Mouse (Mus musculus) heart, embryonic 13.5 days (tissue): ENCODE data around the gene Hoxa6. TPM values are rescaled to one million over a fixed set of nuclear protein-coding genes. Genes with fewer than 3 reads are reported as not detected.

Experiments used
- ATAC-seq: fragments of 200-750 bp; cut with Nextera tagmentation; 2 replicates; pipeline ENCODE4 v1.8.0; 2017; ENCODE audit warnings: moderate TSS enrichment; ENCODE audit not compliant: insufficient number of reproducible peaks, low FRiP score, low TSS enrichment; ENCODE audit errors: extremely low read depth
- H3K27ac ChIP-seq: fragments of 300-500 bp; sonication (generic); replicated peaks from 2 replicates; pipeline ENCODE4 v1.5.1; 2015; ENCODE audit warnings: moderate library complexity, mild to moderate bottlenecking, inconsistent platforms
- H3K27me3 ChIP-seq: fragments of 300-500 bp; sonication (generic); replicated peaks from 2 replicates; pipeline ENCODE4 v1.6.1; 2015; ENCODE audit warnings: mild to moderate bottlenecking, inconsistent platforms
- H3K36me3 ChIP-seq: fragments of 300-500 bp; sonication (generic); 2 replicates; pipeline ENCODE4 v1.6.1; 2015; ENCODE audit warnings: mild to moderate bottlenecking, inconsistent platforms
- H3K4me1 ChIP-seq: fragments of 300-500 bp; sonication (generic); 2 replicates; pipeline ENCODE4 v1.6.1; 2015; ENCODE audit warnings: inconsistent platforms
- H3K4me2 ChIP-seq: fragments of 300-500 bp; sonication (generic); 2 replicates; pipeline ENCODE4 v1.6.1; 2015; ENCODE audit warnings: inconsistent platforms, mild to moderate bottlenecking, moderate library complexity
- H3K4me3 ChIP-seq: fragments of 300-500 bp; sonication (generic); 2 replicates; pipeline ENCODE4 v1.5.1; 2015; ENCODE audit warnings: moderate library complexity, mild to moderate bottlenecking, inconsistent platforms
- H3K9ac ChIP-seq: fragments of 300-500 bp; sonication (generic); 2 replicates; pipeline ENCODE4 v1.6.1; 2015; ENCODE audit warnings: inconsistent platforms, mild to moderate bottlenecking, moderate library complexity
- H3K9me3 ChIP-seq: fragments of 300-500 bp; sonication (generic); 2 replicates; pipeline ENCODE4 v1.6.1; 2016; ENCODE audit warnings: inconsistent platforms
- WGBS: fragments of 180-500 bp; shearing (Covaris S2); methylation state at CpG from one replicate; pipeline ENCODE4 v1.1.7; 2015; ENCODE audit warnings: mixed read lengths; 5-methylcytosine and 5-hydroxymethylcytosine counted together
- polyA plus RNA-seq: library from polyadenylated mRNA; unstranded; fragments of >200 nt; fragmentation: Nextera tagmentation; extraction: Ambion mirVana; gene quantifications from 2 replicates; pipeline ENCODE4 v1.2.1, GENCODE M21; 2015

The Hoxa6 gene
- polyA plus RNA-seq, 1 experiment from 2014 or later = 0.40 TPM

DNA sequence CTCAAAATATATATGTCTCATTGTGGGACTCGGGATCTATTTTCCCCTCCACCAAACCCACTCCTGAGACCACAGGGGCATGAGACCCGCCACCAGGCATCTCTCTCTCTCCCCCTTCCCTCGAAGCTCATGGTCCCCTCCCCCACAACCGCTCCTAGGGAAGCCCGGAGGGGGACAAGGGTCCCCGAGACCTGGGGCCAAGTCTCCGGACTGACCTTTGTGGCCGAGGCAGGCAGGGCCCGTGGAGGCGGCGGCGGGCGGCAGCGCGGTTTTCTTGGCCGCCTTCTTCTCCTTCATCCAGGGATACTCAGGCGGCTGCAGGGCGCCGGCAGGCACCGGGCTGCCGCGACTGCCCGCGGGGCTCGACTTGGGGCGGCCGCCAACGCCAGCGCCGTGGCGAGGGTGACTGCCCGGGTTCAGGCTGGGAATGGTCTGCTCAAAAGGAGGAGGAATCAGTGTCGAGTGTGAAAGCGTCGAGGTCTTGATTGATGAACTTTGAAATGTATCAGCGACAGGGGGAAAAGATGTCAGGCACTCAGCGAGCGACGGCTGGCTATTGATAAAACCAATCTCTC is 44.4 kb downstream of the Hoxa6 start:
- peak overlapping the region; percentile 72 for H3K9ac ChIP-seq
- no peak for ATAC-seq
- peak overlapping the region; percentile 51 for H3K4me3 ChIP-seq
- peak overlapping the region; percentile 59 for H3K4me2 ChIP-seq
- peaks cover 15% of the 10 kb centered on the region for H3K4me1 ChIP-seq
- peak overlapping the region; percentile 79 for H3K27ac ChIP-seq
- peaks cover 98% of the 10 kb centered on the region for H3K27me3 ChIP-seq
- no peaks in the 10 kb centered on the region for H3K9me3 ChIP-seq
- H3K36me3 ChIP-seq = no peaks in the 10 kb centered on the region
- WGBS = 4% methylated on average over 39 of the region's 39 CpGs

DNA sequence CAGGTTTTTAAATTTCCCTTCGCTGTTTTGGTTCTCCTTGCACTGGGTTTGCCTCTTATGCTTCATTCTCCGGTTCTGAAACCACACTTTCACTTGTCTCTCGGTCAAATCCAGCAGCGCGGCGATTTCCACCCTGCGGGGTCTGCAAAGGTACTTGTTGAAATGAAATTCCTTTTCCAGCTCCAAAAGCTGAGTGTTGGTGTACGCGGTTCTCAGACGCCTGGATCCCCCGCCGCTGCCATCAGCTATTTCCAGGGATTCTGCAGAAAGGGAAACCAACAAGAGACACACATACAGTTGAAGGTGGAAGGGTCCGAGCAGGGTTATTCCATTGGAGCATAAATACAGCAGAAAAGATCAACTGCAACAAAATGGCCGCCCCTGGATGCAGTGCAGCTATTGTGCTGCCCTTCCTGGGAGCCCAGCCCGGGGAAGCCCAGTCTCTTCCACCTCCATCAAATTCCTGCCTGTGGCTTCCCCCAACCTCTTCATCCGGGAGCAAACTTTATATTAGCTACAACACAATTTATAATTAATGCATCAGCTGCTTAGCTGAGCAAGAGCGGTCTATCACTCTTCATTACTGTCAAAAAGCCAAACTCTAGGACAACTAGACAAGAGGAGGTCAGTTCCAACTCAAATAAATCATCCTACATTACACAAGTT is 45.0 kb downstream of the Hoxa6 start:
- H3K9me3 ChIP-seq = no peaks in the 10 kb centered on the region
- H3K27ac ChIP-seq = peak overlapping the region; percentile 79
- peak overlapping the region; percentile 51 for H3K4me3 ChIP-seq
- H3K4me1 ChIP-seq = peaks cover 19% of the 10 kb centered on the region
- H3K4me2 ChIP-seq = peak overlapping the region; percentile 59
- ATAC-seq = no peak
- H3K36me3 ChIP-seq = no peaks in the 10 kb centered on the region
- peak overlapping the region; percentile 72 for H3K9ac ChIP-seq
- 7% methylated on average over 17 of the region's 17 CpGs for WGBS
- H3K27me3 ChIP-seq = peaks cover 99% of the 10 kb centered on the region

DNA sequence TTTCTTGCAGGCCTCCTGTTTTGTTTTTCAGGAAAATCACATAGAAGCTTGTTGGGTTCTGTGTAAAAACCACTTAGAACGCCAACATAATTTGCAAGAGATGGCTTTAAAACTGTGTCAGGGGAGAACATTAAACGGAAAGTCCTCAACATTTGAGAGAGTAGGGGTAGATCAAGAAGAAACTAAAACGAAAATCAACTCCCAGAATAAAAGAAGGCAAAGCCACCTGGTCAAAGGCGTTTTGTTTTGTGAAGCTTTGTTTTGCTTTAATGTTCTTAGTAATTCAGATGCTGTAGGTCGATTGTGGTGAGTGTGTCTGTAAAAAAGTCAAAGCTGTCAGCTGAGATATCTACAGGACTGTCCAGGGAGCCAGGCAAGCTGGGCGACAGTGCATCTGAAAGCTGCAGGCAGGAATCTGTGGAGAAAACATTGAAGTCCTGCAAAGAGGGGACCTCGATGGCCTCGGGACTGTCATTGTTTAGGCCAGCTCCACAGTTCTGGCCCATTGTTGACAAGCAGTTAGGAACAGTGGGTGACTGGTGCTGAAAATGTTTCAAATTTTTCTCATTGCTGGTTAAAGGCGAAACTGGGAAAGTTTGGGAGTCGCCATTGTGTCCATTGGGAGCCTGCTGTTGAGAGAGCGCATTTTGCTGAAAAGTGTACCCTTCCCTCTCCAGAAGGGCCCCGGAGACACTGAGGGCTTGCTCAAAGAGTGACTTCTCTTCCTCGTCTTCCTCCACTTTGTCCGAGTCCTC is 45.7 kb downstream of the Hoxa6 start:
- Histone ChIP-seq H3K9ac (peak overlapping the region; percentile 72), H3K27ac (peak overlapping the region; percentile 79), H3K4me1 (peaks cover 24% of the 10 kb centered on the region), H3K9me3 (no peaks in the 10 kb centered on the region), H3K4me3 (peak overlapping the region; percentile 51), H3K36me3 (no peaks in the 10 kb centered on the region), H3K4me2 (peak overlapping the region; percentile 59), H3K27me3 (peaks cover 99% of the 10 kb centered on the region)
- WGBS = 12% methylated on average over 14 of the region's 14 CpGs
- ATAC-seq = no peak

DNA sequence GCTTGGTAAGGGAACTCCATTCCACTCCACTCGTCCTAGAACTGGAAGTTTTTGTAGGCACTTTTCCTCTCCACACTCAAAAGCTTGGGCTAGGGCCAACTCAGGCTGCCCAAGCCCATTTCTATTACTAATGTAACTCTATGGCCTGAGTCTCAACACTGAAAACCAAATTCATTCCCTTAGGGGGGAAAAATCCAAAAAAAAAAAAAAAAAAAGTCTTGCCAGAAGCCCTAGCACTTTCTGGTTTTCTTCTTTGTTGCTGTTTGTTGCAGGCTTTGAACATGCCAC is 46.5 kb downstream of the Hoxa6 start:
- no peak for ATAC-seq
- 36% methylated on average over 1 of the region's 1 CpGs for WGBS
- Histone ChIP-seq H3K9me3 (no peaks in the 10 kb centered on the region), H3K36me3 (no peaks in the 10 kb centered on the region), H3K4me3 (no peak overlapping the region; the same call in 1 of the 2 replicates), H3K27ac (no peak overlapping the region), H3K4me1 (peaks cover 26% of the 10 kb centered on the region), H3K4me2 (peak overlapping the region; percentile 59), H3K9ac (no peak overlapping the region; the same call in 1 of the 2 replicates), H3K27me3 (peaks cover 99% of the 10 kb centered on the region)

DNA sequence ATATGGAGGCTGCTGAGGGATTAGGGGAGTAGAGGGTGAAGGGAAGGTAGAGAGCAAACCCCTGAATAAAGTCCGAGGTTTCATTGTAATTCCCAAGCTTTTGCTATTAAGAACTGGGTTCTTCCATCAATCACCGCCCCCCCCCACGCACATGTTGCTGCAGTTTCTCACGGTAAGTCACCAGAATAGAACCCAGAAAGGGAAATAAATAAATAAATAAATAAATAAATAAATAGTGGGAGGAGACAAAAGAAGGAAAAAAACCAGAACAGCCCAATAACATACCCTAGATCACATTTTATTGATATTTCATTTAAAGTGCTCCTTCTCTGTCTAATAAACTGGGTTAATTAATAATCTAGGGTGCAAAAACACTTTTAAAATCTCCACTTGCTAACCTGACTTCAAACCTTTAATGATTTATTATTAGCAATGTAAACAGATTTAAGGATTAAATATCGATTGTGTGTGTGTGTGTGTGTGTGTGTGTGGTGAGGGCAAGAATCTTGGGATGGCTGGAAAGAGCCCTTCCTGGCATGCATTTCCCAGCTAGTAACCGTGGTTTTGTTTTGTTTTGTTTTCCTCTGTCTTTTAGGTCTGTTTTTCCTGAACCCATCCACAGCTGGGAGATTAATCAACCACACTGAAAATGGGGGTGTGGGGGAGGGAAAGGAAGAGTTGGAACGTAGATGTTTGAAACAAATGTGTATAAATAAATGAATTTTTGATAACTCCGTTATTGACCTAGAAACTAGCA is 47.0 kb downstream of the Hoxa6 start:
- Histone ChIP-seq H3K9ac (no peak overlapping the region; the same call in 1 of the 2 replicates), H3K4me3 (peak overlapping the region; percentile 73), H3K36me3 (no peaks in the 10 kb centered on the region), H3K4me2 (peak overlapping the region; percentile 98), H3K9me3 (no peaks in the 10 kb centered on the region), H3K4me1 (peaks cover 30% of the 10 kb centered on the region), H3K27me3 (peaks cover 99% of the 10 kb centered on the region), H3K27ac (peak overlapping the region; percentile 84; the same call in 1 of the 2 replicates)
- 24% methylated on average over 8 of the region's 8 CpGs for WGBS
- no peak for ATAC-seq

DNA sequence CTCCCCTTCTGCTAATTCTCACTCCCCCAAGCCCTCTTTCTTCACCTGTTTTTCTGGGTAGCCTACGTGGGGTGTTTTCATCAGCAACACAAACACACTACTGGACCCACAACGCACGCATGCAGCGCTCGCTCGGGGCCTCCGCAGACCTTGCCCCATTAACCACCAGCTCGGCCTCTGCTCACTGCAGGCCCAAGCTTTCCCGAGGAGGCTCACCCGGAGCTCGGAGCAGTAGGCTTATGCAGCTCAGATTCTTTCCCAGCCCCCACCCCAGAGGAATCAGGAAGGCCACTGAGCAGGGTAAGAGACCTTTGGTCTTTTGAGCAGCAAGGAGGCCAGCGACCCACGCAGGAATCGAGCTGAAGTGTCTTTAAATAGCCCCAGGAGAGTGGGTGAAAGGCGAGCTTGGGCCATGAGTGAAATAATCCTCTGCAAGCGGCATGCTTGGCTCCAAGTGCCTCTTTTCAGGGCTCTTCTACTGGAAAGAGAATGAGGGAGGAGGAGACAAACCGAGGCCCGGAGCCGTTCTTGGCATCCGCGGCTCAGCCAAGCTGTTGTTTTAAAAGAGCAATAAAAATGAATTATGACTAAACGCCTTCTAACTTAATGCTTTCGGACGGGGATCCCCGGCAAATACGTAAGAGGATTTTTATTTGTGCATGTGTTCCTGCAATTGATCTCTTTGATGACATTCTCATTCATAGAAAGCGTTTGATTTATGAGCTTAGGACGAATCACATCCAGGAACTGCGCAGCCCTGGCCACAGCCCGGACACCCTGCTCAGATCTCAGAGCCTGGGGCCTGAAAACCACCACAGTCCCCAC is 47.8 kb downstream of the Hoxa6 start:
- no peaks in the 10 kb centered on the region for H3K36me3 ChIP-seq
- no peaks in the 10 kb centered on the region for H3K9me3 ChIP-seq
- peak overlapping the region; percentile 84 for H3K27ac ChIP-seq
- 8% methylated on average over 30 of the region's 30 CpGs for WGBS
- peak overlapping the region; percentile 98 for H3K4me2 ChIP-seq
- H3K4me3 ChIP-seq = peak overlapping the region; percentile 73
- H3K4me1 ChIP-seq = peaks cover 31% of the 10 kb centered on the region
- peaks cover 99% of the 10 kb centered on the region for H3K27me3 ChIP-seq
- no peak for ATAC-seq
- H3K9ac ChIP-seq = peak overlapping the region; percentile 83

DNA sequence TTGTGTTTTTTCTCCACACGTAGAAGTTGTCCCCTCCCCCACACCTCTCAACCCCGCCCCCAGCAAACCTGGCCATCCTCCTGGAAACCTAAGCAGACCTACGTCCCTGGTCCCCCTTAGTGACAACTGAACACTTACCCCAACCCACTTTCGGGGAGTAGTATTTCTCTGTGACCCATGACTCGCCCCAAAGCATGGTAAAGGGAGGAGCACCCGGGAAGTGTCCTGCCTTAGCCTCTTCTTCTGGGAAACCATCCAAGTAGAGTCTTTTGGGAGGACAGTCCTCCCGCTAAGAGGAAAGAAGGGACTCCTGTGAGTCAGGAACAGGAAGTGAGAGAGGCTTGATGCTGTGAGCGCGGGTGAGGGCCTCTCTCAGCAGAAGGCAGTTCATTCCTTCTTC is 48.5 kb downstream of the Hoxa6 start:
- Histone ChIP-seq H3K4me1 (peaks cover 31% of the 10 kb centered on the region), H3K4me2 (peak overlapping the region; percentile 98), H3K4me3 (peak overlapping the region; percentile 73), H3K9me3 (no peaks in the 10 kb centered on the region), H3K27ac (peak overlapping the region; percentile 84), H3K36me3 (no peaks in the 10 kb centered on the region), H3K27me3 (peaks cover 99% of the 10 kb centered on the region), H3K9ac (peak overlapping the region; percentile 83)
- WGBS = 10% methylated on average over 9 of the region's 9 CpGs
- no peak for ATAC-seq

DNA sequence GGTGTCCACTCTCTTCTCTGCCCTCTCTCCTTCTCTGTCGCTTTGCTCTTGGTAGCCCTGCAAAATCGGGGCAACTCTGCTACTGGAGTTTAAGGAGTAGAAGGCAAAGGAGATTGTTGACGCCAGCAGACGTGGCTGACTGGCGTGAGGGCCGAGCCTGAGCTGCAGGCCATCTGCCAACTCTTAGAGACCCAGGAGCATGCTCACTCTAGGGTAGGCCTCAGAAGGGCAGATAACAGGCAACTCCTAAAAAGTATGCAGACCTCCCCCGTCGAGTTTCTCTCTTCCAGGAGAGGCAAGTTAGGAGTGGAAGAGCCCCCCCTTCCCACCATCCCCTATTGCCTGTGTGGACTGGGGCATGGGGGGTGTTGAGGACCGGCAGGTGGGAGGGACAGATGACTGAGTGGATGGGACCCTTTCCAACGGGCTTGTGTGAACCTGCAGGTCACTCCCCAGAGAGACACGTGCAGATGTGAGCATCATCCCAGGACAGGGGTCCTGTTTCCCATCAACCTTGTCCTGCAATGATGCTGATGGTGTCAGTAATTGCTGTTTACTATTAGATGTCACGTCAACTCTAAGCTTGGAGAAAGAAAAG is 49.3 kb downstream of the Hoxa6 start:
- no peaks in the 10 kb centered on the region for H3K9me3 ChIP-seq
- H3K27me3 ChIP-seq = peaks cover 99% of the 10 kb centered on the region
- H3K4me3 ChIP-seq = peak overlapping the region; percentile 73
- peaks cover 31% of the 10 kb centered on the region for H3K4me1 ChIP-seq
- H3K4me2 ChIP-seq = peak overlapping the region; percentile 98
- no peaks in the 10 kb centered on the region for H3K36me3 ChIP-seq
- H3K9ac ChIP-seq = peak overlapping the region; percentile 83
- peak overlapping the region; percentile 84 for H3K27ac ChIP-seq
- ATAC-seq = no peak
- 5% methylated on average over 12 of the region's 12 CpGs for WGBS

DNA sequence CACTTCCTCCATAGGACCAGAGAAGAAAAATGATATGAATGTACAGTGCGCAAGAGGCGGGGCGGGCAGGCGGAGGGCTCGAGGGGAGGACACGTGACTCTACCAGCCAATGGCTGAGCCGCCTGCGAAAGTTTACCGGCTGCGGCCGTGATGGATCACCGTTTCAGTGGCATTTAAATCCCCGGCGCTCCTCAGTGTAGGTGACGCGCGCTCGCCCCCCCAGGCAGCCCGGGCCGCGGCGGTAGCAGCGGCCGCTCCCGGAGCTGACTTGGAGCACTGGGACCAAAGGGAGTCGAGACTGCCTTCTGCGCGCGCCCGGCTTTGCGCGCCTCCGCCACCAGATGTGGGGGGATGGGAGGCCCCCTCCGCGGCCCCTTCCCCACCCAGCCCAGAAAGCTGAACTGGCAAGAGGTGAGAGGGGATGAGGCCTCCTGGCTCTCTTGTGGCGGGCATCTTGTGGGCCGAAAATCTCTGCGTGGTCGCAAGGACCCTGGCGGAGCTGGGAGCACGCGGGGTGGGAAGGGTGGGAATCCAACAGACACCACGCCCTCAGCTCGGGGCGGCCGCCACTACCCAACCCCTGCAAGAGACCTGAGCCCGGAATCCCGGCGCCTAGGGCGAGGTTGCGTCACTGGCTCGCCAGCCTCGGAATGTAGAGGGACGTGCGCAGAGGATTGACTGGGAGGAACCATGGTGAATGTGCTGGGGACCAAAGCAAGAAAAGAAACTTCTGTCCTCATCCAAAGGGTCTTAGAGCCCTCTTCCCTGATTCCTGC is 50.1 kb downstream of the Hoxa6 start, which contains the start of gene Hoxa1:
Hoxa1 (minus strand) TSS at position 42 of the 776 bp plus-strand sequence.
- Histone ChIP-seq H3K27me3 (peaks cover 99% of the 10 kb centered on the region), H3K27ac (peak within 1 kb of the TSS; percentile 84), H3K4me1 (peaks cover 31% of the 10 kb centered on the region), H3K9me3 (no peaks in the 10 kb centered on the region), H3K4me3 (peak within 1 kb of the TSS; percentile 73), H3K9ac (peak within 1 kb of the TSS; percentile 83), H3K4me2 (peak within 1 kb of the TSS; percentile 98), H3K36me3 (no peaks in the 10 kb centered on the region)
- WGBS = under 1% methylated on average over 55 of the region's 55 CpGs
- ATAC-seq = peak; percentile 62
